Mouse (Mus musculus) embryonic facial prominence, embryonic 11.5 days (tissue): Measurements from ENCODE around the gene Sncb. TPM values are rescaled to one million over a fixed set of nuclear protein-coding genes. Genes with fewer than 3 reads are reported as not detected.

Experiments
- ATAC-seq: fragments of 200-750 bp; cut with Nextera tagmentation; replicated peaks from 2 replicates; pipeline ENCODE4 v1.8.0; 2017; ENCODE audit warnings: low read depth; ENCODE audit not compliant: insufficient number of reproducible peaks, low FRiP score, low TSS enrichment
- DNase-seq: peaks from one replicate; pipeline ENCODE4 v3.0.0-alpha.2; 2015; ENCODE audit warnings: low spot score
- H3K27ac ChIP-seq: fragments of 300-500 bp; sonication (generic); replicated peaks from 2 replicates; pipeline ENCODE4 v1.5.1; 2014; ENCODE audit warnings: mild to moderate bottlenecking, low read depth, low read length, control low read depth
- H3K27me3 ChIP-seq: fragments of 300-500 bp; sonication (generic); 2 replicates; pipeline ENCODE4 v1.6.1; 2014; ENCODE audit warnings: mild to moderate bottlenecking, low read length, moderate library complexity, mixed read lengths; ENCODE audit not compliant: control insufficient read depth, insufficient read depth
- H3K36me3 ChIP-seq: fragments of 300-500 bp; sonication (generic); replicated peaks from 2 replicates; pipeline ENCODE4 v1.6.1; 2014; ENCODE audit warnings: low read depth, mild to moderate bottlenecking, low read length, moderate library complexity, mixed read lengths; ENCODE audit not compliant: control insufficient read depth, insufficient read depth
- H3K4me1 ChIP-seq: fragments of 300-500 bp; sonication (generic); 2 replicates; pipeline ENCODE4 v1.6.1; 2014; ENCODE audit warnings: low read length, mixed read lengths; ENCODE audit not compliant: control insufficient read depth, insufficient read depth
- H3K4me2 ChIP-seq: fragments of 300-500 bp; sonication (generic); 2 replicates; pipeline ENCODE4 v1.6.1; 2014; ENCODE audit warnings: low read depth, mild to moderate bottlenecking, control low read depth, low read length, moderate library complexity
- H3K4me3 ChIP-seq: fragments of 300-500 bp; sonication (generic); 2 replicates; pipeline ENCODE4 v1.5.1; 2014; ENCODE audit warnings: low read depth, low read length, control low read depth
- H3K9ac ChIP-seq: fragments of 300-500 bp; sonication (generic); replicated peaks from 2 replicates; pipeline ENCODE4 v1.6.1; 2014; ENCODE audit warnings: mild to moderate bottlenecking, control low read depth, low read length
- H3K9me3 ChIP-seq: fragments of 300-500 bp; sonication (generic); replicated peaks from 2 replicates; pipeline ENCODE4 v1.6.1; 2016; ENCODE audit warnings: mild to moderate bottlenecking, low read length, inconsistent platforms, mixed read lengths; ENCODE audit not compliant: control insufficient read depth
- WGBS: fragments of 180-500 bp; shearing (Covaris S2); extraction: QIAGEN DNeasy Blood & Tissue Kit; methylation state at CpG from one replicate; pipeline ENCODE4 v1.1.7; 2014; 5-methylcytosine and 5-hydroxymethylcytosine counted together
- polyA plus RNA-seq: library from polyadenylated mRNA; unstranded; fragments of >200 nt; fragmentation: Nextera tagmentation; extraction: Ambion mirVana; gene quantifications from 2 replicates; pipeline ENCODE4 v1.2.1, GENCODE M21; 2014

Sncb gene
- polyA plus RNA-seq, 1 experiment from 2014 or later: 0.46 TPM

GRCm38 (mm10) chr13:54767012-54767411 is 617 bp upstream of the Sncb start:
- Histone ChIP-seq H3K9ac (no peak overlapping the region), H3K4me2 (no peak overlapping the region), H3K27me3 (peaks cover 46% of the 10 kb centered on the region), H3K4me1 (peaks cover 3% of the 10 kb centered on the region; the same call in 1 of the 2 replicates), H3K36me3 (no peaks in the 10 kb centered on the region), H3K9me3 (no peaks in the 10 kb centered on the region), H3K27ac (no peak overlapping the region), H3K4me3 (no peak overlapping the region)
- ATAC-seq (no peak), DNase-seq (no peak)
- 79% methylated on average over 4 of the region's 4 CpGs for WGBS

DNA sequence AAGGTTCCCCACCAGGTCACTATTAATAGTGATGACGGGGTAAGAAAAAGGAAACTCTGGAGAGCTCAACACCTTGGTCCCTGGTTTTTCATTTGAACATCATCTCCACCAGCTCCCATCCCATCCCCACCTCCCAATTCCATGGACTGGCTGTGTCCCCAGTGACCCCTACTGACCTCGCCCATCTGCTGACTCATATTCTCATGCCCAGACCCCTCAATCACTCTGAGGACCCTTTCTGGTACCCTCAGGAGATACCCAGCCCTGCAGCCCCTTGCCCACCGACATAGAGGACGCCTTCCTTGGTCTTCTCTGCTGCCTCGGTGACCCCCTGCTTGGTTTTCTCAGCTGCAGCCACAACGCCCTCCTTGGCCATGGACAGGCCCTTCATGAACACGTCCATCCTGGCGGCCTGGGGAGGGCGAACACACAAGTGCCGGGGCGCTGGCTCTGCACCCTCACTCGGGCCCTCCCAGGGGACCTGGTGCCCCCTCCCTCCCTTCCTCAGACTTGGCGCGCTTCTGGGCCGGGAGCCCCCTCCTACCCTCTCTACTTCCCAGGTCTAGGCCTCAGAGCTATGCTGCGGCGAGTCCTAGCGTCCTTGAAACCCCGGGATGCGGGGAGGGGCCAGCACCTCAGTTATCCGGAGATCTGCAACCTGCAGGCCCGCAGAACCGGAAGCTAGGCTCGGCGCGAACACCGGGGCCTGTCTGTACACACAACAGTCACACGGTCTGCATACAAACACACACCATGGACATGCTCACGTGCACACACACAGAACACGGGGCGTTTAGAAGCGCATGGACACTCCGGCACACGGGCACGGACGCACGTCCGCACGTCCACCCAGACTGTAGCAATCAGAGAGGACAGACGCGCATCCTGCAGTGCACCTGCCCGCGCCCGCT is 859 bp downstream of the Sncb start:
- Histone ChIP-seq H3K27ac (no peak overlapping the region), H3K4me1 (peaks cover 3% of the 10 kb centered on the region; the same call in 1 of the 2 replicates), H3K27me3 (peaks cover 46% of the 10 kb centered on the region), H3K4me2 (peak overlapping the region; percentile 61), H3K9me3 (no peaks in the 10 kb centered on the region), H3K4me3 (peak overlapping the region; percentile 32), H3K9ac (no peak overlapping the region; the same call in 1 of the 2 replicates), H3K36me3 (no peaks in the 10 kb centered on the region)
- ATAC-seq (no peak), DNase-seq (no peak)
- 5% methylated on average over 44 of the region's 44 CpGs for WGBS

DNA sequence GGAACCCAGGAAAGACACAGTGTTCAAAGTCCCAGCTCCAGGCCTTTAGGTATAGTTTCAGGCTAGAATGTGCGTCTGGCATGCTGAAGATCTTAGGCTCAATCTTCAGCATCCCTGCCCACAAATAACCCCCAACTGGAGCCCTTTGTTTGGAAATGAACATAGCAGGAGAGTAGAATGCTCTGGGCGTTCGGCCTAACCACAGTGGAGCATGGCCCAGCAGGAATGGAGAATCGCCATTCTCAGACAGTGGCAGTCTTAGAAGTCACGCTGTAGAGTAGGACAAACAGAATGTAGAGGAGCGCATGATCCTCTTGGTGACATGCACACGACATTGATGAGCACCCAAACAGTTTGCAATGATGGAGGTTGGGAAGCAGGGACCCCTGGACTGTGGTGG is 5.5 kb downstream of the Sncb start:
- WGBS: 74% methylated on average over 7 of the region's 7 CpGs
- Histone ChIP-seq H3K4me2 (no peak overlapping the region), H3K36me3 (no peaks in the 10 kb centered on the region), H3K27me3 (peaks cover 30% of the 10 kb centered on the region), H3K4me3 (no peak overlapping the region), H3K9me3 (no peaks in the 10 kb centered on the region), H3K4me1 (0 out of 2 replicates have a peak, but pooled peaks cover 2% of the 10 kb centered on the region), H3K27ac (no peak overlapping the region), H3K9ac (no peak overlapping the region)
- no peak for DNase-seq
- no peak for ATAC-seq

GRCm38 (mm10) chr13:54760164-54760795 is 6.1 kb downstream of the Sncb start:
- 43% methylated on average over 8 of the region's 8 CpGs for WGBS
- no peak for ATAC-seq
- Histone ChIP-seq H3K4me1 (0 out of 2 replicates have a peak, but pooled peaks cover 2% of the 10 kb centered on the region), H3K36me3 (no peaks in the 10 kb centered on the region), H3K27me3 (peaks cover 24% of the 10 kb centered on the region), H3K4me3 (no peak overlapping the region), H3K9ac (no peak overlapping the region), H3K9me3 (no peaks in the 10 kb centered on the region), H3K4me2 (no peak overlapping the region), H3K27ac (no peak overlapping the region)
- DNase-seq: peak; percentile 37

- Histone ChIP-seq H3K4me3 (no peak overlapping the region), H3K4me2 (no peak overlapping the region; the same call in 1 of the 2 replicates), H3K9me3 (no peaks in the 10 kb centered on the region), H3K36me3 (no peaks in the 10 kb centered on the region), H3K4me1 (0 out of 2 replicates have a peak, but pooled peaks cover 2% of the 10 kb centered on the region), H3K9ac (no peak overlapping the region), H3K27me3 (peaks cover 16% of the 10 kb centered on the region), H3K27ac (no peak overlapping the region)
- no peak for DNase-seq
- no peak for ATAC-seq
- 11% methylated on average over 7 of the region's 7 CpGs for WGBS
Measured at GRCm38 (mm10) chr13:54759496-54759895, 6.9 kb downstream of the Sncb start.

GRCm38 (mm10) chr13:54758756-54759470 is 7.5 kb downstream of the Sncb start:
- DNase-seq: no peak
- H3K4me2 ChIP-seq: peak overlapping the region; percentile 76
- WGBS: under 1% methylated on average over 29 of the region's 29 CpGs

GRCm38 (mm10) chr13:54758045-54758755 is 8.2 kb downstream of the Sncb start:
- Histone ChIP-seq H3K9me3 (no peaks in the 10 kb centered on the region), H3K36me3 (no peaks in the 10 kb centered on the region), H3K9ac (peak overlapping the region; percentile 13; the same call in 1 of the 2 replicates), H3K4me1 (0 out of 2 replicates have a peak, but pooled peaks cover 2% of the 10 kb centered on the region), H3K27me3 (peaks cover 3% of the 10 kb centered on the region; the same call in 1 of the 2 replicates), H3K4me3 (peak overlapping the region; percentile 30), H3K4me2 (peak overlapping the region; percentile 76), H3K27ac (no peak overlapping the region)
- ATAC-seq: peak; percentile 75
- peak; percentile 95 for DNase-seq
- under 1% methylated on average over 43 of the region's 43 CpGs for WGBS

More at GRCm38 (mm10) chr13:54758756-54759470, 7.5 kb downstream of the Sncb start:
- no peak; the same call in 1 of the 2 replicates for ATAC-seq
- no peaks in the 10 kb centered on the region for H3K9me3 ChIP-seq
- H3K36me3 ChIP-seq: no peaks in the 10 kb centered on the region
- H3K4me3 ChIP-seq: peak overlapping the region; percentile 30
- no peak overlapping the region for H3K9ac ChIP-seq
- peaks cover 10% of the 10 kb centered on the region for H3K27me3 ChIP-seq
- H3K4me1 ChIP-seq: 0 out of 2 replicates have a peak, but pooled peaks cover 2% of the 10 kb centered on the region
- H3K27ac ChIP-seq: no peak overlapping the region
